Comparison of ENCODE assay signal across 12 mouse cellular contexts in genomic region chr11:107018606-107019005, GRCm38 (mm10). TPM values are rescaled to one million over a fixed set of nuclear protein-coding genes. Genes with fewer than 3 reads are reported as not detected.
A peak's percentile ranks its signal among the peaks of the same experiment; 100 is the strongest.
DNase-seq lines count a peak whose midpoint lies in the region; ATAC-seq and TF ChIP-seq lines count a peak whose summit lies in the region.
"Had no signal": no experiment of that assay in that cellular context is flagged by ENCODE, and none has a peak within 500 bp of the region (broad histone marks: within the 10 kb centered on the region; RNA-seq: fewer than 3 reads in every experiment).

No protein-coding gene starts in this region.

- no peaks in the 10 kb centered on the region for H3K36me3 ChIP-seq in lung, embryonic 14.5 days (ENCODE audit: insufficient read depth)
- H3K36me3 ChIP-seq in small intestine, adult 2 months (ENCODE audit: control insufficient read depth, insufficient read depth, low read length), result no peaks in the 10 kb centered on the region

- TF ChIP-seq CTCF in cerebellum, adult 2 months (IDR thresholded peaks at IDR 0.05; ENCODE audit: borderline replicate concordance, insufficient read depth, low read depth, low read length), result peak; percentile 39; the same call in 1 of the 2 replicates
- peak; percentile 71 for TF ChIP-seq CTCF in lung, embryonic 14.5 days (IDR thresholded peaks at IDR 0.05; ENCODE audit: low read depth)
- peak; percentile 35; the same call in 1 of the 2 replicates for TF ChIP-seq CTCF in bone marrow macrophage, adult 2 months (IDR thresholded peaks at IDR 0.05; ENCODE audit: low read depth, low read length)
- TF ChIP-seq CTCF in small intestine, adult 2 months (IDR thresholded peaks at IDR 0.05; ENCODE audit: extremely low read depth, insufficient read length, insufficient replicate concordance, low read depth, low read length), result peak; percentile 49

- no peak overlapping the region for H3K4me2 ChIP-seq in lung, embryonic 14.5 days

- H3K27me3 ChIP-seq in cerebellum, adult 2 months (ENCODE audit: control insufficient read depth, insufficient read depth, low read length), result no peaks in the 10 kb centered on the region
- H3K27me3 ChIP-seq in lung, embryonic 14.5 days (ENCODE audit: insufficient read depth, low read length), result no peaks in the 10 kb centered on the region
- H3K27me3 ChIP-seq in small intestine, adult 2 months (ENCODE audit: control insufficient read depth, insufficient read depth, low read length), result no peaks in the 10 kb centered on the region

- H3K9me3 ChIP-seq in lung, embryonic 14.5 days (ENCODE audit: low read depth, low read length), result no peaks in the 10 kb centered on the region

- 35% methylated on average over 8 of the region's 8 CpGs for WGBS in cerebellum, adult 2 months
- WGBS in lung, embryonic 14.5 days, result 26% methylated on average over 8 of the region's 8 CpGs
- 42% methylated on average over 8 of the region's 8 CpGs for WGBS in small intestine, adult 2 months

- no peak for TF ChIP-seq POLR2A in cerebellum, adult 2 months (IDR thresholded peaks at IDR 0.05; ENCODE audit: borderline replicate concordance, insufficient read depth, low read length)
- no peak for TF ChIP-seq POLR2A in bone marrow macrophage, adult 2 months (IDR thresholded peaks at IDR 0.05; ENCODE audit: borderline replicate concordance, low read depth, low read length)
- no peak for TF ChIP-seq POLR2A in small intestine, adult 2 months (IDR thresholded peaks at IDR 0.05; ENCODE audit: low read depth, low read length)

- no peak overlapping the region for H3K9ac ChIP-seq in lung, embryonic 14.5 days

- ATAC-seq in lung, embryonic 14.5 days (ENCODE audit: insufficient read depth), result no peak
- ATAC-seq: hindbrain, embryonic 16.5 days had no signal

- intact Hi-C loops in left cerebral cortex, postnatal 36 days (cut with DNase I), result no loop called here

- no peak overlapping the region for H3K27ac ChIP-seq in cerebellum, adult 2 months (ENCODE audit: insufficient read depth, low read length)
- H3K27ac ChIP-seq in lung, embryonic 14.5 days (ENCODE audit: low read depth), result no peak overlapping the region
- no peak overlapping the region for H3K27ac ChIP-seq in bone marrow macrophage, adult 2 months (ENCODE audit: insufficient read depth, low read depth, low read length)
- no peak overlapping the region for H3K27ac ChIP-seq in small intestine, adult 2 months (ENCODE audit: insufficient read depth, low read depth, low read length)

- H3K4me1 ChIP-seq in cerebellum, adult 2 months (ENCODE audit: control insufficient read depth, insufficient read depth, low read length), result no peaks in the 10 kb centered on the region
- H3K4me1 ChIP-seq in lung, embryonic 14.5 days (ENCODE audit: insufficient read depth), result no peaks in the 10 kb centered on the region
- H3K4me1 ChIP-seq in bone marrow macrophage, adult 2 months (ENCODE audit: control insufficient read depth, insufficient read depth, low read length), result peaks cover 2% of the 10 kb centered on the region; the same call in 1 of the 2 replicates
- peaks cover 6% of the 10 kb centered on the region; the same call in 1 of the 2 replicates for H3K4me1 ChIP-seq in small intestine, adult 2 months (ENCODE audit: control insufficient read depth, insufficient read depth, insufficient read length, low read length)

- no peak overlapping the region for H3K4me3 ChIP-seq in cerebellum, adult 2 months (replicated peaks; ENCODE audit: insufficient read depth, low read depth, low read length)
- H3K4me3 ChIP-seq in lung, embryonic 14.5 days (ENCODE audit: low read depth, low read length), result no peak overlapping the region
- H3K4me3 ChIP-seq in bone marrow macrophage, adult 2 months (ENCODE audit: insufficient read depth, low read length), result no peak overlapping the region
- no peak overlapping the region for H3K4me3 ChIP-seq in small intestine, adult 2 months (ENCODE audit: low read depth, low read length)

- DNase-seq in cerebellum, adult 2 months, result no peak
- no peak for DNase-seq in cerebellum, adult 9-10 months
- no peak for DNase-seq in lung, embryonic 14.5 days
- DNase-seq in lung, postnatal 10 days, result no peak
- no peak for DNase-seq in left cerebral cortex, postnatal 36 days (ENCODE audit: low spot score in 2 of 2)
- no peak for DNase-seq in cerebellum, adult 8-10 months
- DNase-seq: gastrocnemius, postnatal 14 days; midbrain, embryonic 14.5 days; right cerebral cortex, postnatal 4 days had no signal

RNA-seq across cellular contexts. Expression of gene 1810010H24Rik, which starts 6.9 kb away (rescaled TPM):
- 6.8 and 7.7 TPM in 2 replicates for polyA plus RNA-seq in cerebellum, adult 2 months (2012; rRNA removed)
- 5.1 and 7.3 TPM in 2 replicates for polyA plus RNA-seq in lung, embryonic 14.5 days (2014; fragmentation: Nextera tagmentation; extraction: Ambion mirVana)
- polyA plus RNA-seq in bone marrow macrophage, adult 2 months (2012; ENCODE audit: insufficient read depth, insufficient read length, missing spikeins), result not detected in 2 replicates
- 1.3 and 2.7 TPM in 2 replicates for polyA plus RNA-seq in small intestine, adult 2 months (2012; rRNA removed)
- 1 to 10 TPM; 3.7 to 4.0 TPM for total RNA-seq in left cerebral cortex, postnatal 36 days (2021)

RNA-seq across cellular contexts. Expression of gene Kpna2, which starts 19.3 kb away (rescaled TPM):
- 30.1 and 32.2 TPM in 2 replicates for polyA plus RNA-seq in cerebellum, adult 2 months (2012; rRNA removed)
- polyA plus RNA-seq in lung, embryonic 14.5 days (2014; fragmentation: Nextera tagmentation; extraction: Ambion mirVana), result 563 and 575 TPM in 2 replicates
- 72.2 and 79.5 TPM in 2 replicates for polyA plus RNA-seq in bone marrow macrophage, adult 2 months (2012; ENCODE audit: insufficient read depth, insufficient read length, missing spikeins)
- 11.9 and 15.2 TPM in 2 replicates for polyA plus RNA-seq in small intestine, adult 2 months (2012; rRNA removed)
- total RNA-seq in left cerebral cortex, postnatal 36 days (2021), result 10 to 100 TPM; 23.0 to 34.0 TPM
